Mouse (Mus musculus): Measurements from ENCODE around the gene Alg2. TPM values are rescaled to one million over a fixed set of nuclear protein-coding genes. Genes with fewer than 3 reads are reported as not detected.

The Alg2 gene
- polyA plus RNA-seq (2015; fragmentation: Nextera tagmentation; extraction: Ambion mirVana), result 50.6 and 52.2 TPM in 2 replicates

DNA sequence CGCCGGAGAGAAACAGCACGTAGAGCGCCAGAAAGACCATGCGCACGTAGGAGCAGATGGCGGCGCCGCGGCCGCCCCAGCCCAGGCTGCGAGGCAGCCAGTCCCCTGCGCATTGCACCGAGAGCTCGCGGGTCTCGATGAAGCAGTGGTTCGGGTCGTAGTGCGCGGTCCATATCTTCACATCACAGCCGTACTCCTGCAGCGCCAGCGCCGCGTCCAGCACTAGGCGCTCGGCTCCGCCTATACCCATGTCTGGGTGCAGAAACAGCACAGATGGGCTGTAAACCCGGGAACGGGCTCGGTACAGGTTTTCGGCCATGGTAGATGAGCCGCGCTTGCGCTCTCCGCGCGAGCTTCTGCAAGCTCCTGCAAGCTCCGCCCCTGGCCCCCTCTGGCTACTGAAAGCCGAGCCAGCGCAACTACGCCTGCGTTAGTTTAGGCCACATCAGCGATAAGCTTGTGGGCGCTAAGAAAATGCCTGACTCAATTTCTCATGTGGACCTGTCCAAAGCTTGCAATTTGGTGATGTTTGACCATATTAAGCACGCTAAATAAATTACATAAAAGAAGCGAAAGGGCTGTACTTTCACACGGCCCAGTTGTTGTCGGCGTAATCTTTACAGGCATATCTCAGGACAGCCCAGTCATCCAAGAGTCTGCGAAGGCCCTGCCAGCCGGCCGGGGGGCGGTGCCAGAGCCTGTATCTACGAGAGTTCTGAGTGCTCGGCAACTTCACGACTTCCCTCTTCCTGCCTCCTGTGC is at the start of gene Alg2, which contains the start of gene Sec61b:
Gene Alg2, minus strand, starts transcription at position 366 of the 762 bp plus-strand sequence.
Gene Sec61b, plus strand, starts transcription at position 691 of the 762 bp plus-strand sequence.
- H3K27ac ChIP-seq (ENCODE audit: low read length), result peak within 1 kb of the TSS; percentile 95
- peak within 1 kb of the TSS; percentile 71 for H3K4me2 ChIP-seq (ENCODE audit: low read depth, low read length)
- no peaks in the 10 kb centered on the region for H3K9me3 ChIP-seq (ENCODE audit: control insufficient read depth, low read length)
- peak; percentile 99 for ATAC-seq
- H3K27me3 ChIP-seq (replicated peaks; ENCODE audit: control insufficient read depth, insufficient read depth, low read length), result no peaks in the 10 kb centered on the region
- WGBS, result 0% methylated on average over 58 of the region's 58 CpGs
- peak within 1 kb of the TSS; percentile 82 for H3K4me3 ChIP-seq (ENCODE audit: low read length)
- peaks cover 22% of the 10 kb centered on the region for H3K36me3 ChIP-seq (ENCODE audit: control insufficient read depth, insufficient read depth, low read length)
- peaks cover 14% of the 10 kb centered on the region for H3K4me1 ChIP-seq (ENCODE audit: control insufficient read depth, insufficient read depth, low read length)
- H3K9ac ChIP-seq (ENCODE audit: low read depth, low read length), result peak within 1 kb of the TSS; percentile 89

DNA sequence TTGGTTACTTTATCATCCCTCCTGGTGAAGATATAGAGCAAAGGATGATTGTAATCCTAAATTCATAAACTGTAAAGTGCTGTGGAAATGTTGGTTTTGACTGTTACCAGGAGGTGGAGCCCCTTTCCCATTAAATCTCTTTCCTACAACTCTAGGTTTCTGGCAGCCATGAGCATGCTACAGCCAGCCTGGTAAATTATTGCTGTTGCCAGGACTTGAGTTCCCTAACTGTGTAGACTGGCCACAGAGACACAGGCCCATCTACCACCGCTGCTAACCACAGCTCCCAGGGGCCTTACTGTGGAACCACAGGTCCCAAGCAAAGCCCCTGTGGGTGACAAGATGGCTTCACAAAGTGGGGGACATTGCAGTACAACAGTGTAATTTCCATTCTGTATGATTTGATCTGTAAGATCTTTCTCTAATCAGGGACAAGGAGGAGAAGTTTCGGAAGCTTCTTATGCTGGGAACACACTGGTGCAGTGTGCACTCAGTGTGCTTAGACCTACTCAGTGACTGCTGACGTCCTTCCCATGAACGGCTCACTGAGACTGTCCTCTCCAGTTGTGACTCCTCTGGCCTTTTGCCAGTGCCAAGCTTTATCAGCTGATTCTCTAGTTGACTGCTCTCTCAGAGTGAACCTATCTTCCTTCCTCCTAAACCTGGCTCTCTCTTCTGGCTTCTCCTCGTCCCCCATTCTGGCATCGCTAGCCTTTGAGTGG is 47.9 kb upstream of the Alg2 start:
- H3K36me3 ChIP-seq (ENCODE audit: control insufficient read depth, insufficient read depth, low read length), result no peaks in the 10 kb centered on the region
- WGBS, result 83% methylated on average over 6 of the region's 6 CpGs
- ATAC-seq, result no peak
- H3K9me3 ChIP-seq (ENCODE audit: control insufficient read depth, low read length), result no peaks in the 10 kb centered on the region
- no peaks in the 10 kb centered on the region for H3K27me3 ChIP-seq (replicated peaks; ENCODE audit: control insufficient read depth, insufficient read depth, low read length)
- H3K9ac ChIP-seq (ENCODE audit: low read depth, low read length), result no peak overlapping the region
- H3K4me1 ChIP-seq (ENCODE audit: control insufficient read depth, insufficient read depth, low read length), result no peaks in the 10 kb centered on the region
- H3K4me3 ChIP-seq (ENCODE audit: low read length), result no peak overlapping the region
- H3K4me2 ChIP-seq (ENCODE audit: low read depth, low read length), result no peak overlapping the region
- H3K27ac ChIP-seq (ENCODE audit: low read length), result no peak overlapping the region

DNA sequence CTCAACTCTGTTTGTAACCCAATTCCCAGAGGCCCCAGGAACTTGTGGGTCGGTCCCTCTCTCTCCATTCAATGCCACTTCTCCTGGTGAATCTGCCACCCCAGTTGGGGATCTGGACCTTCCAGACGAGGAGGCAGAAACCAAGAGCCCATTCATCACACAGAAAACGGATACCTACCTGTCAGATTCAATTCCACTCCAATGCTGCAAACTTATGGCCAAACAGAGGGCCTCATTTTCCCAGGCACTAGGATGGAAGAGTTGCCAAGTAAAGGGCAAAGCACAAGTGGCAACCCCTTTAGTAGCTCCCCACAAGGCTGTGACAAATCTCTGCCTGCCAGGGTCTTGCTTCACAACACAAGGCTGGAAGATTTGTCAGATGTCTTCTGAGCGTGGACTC is 45.9 kb upstream of the Alg2 start:
- WGBS, result 57% methylated on average over 4 of the region's 4 CpGs
- no peak for ATAC-seq

DNA sequence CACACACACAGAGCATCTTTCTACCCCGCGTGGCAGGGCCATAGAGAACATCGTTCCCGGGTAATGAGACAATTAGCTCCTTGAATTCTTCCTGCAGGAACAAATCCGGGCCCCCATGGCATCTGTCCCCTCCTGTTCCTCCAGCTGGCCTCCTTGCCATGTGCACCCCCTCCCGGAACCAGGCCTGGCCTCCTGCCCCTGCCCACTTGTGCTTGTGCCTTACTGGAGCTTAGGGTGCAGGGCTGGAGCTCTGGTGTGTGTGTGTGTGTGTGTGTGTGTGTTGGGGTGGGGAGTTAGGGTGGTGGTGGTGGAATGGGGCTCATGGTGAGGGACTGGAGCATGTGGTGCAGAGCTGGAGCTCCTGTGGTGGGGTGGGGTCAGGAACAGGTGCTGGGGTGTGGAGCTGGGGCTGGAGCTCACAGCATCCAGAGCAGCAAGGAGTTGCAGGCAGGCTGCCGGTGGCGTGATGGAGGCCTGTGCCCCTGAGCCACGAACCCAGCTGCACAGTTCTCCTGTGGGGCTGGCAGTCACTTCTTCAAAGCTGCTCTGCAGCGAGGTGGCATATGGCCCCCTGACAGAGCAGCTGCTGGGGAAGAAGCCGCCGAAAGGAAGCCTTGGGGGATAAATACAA is 44.5 kb upstream of the Alg2 start:
- Histone ChIP-seq H3K36me3 (ENCODE audit: control insufficient read depth, insufficient read depth, low read length) (no peaks in the 10 kb centered on the region), H3K27me3 (replicated peaks; ENCODE audit: control insufficient read depth, insufficient read depth, low read length) (no peaks in the 10 kb centered on the region), H3K4me3 (ENCODE audit: low read length) (no peak overlapping the region), H3K9ac (ENCODE audit: low read depth, low read length) (no peak overlapping the region), H3K27ac (ENCODE audit: low read length) (no peak overlapping the region), H3K4me2 (ENCODE audit: low read depth, low read length) (no peak overlapping the region), H3K9me3 (ENCODE audit: control insufficient read depth, low read length) (no peaks in the 10 kb centered on the region), H3K4me1 (ENCODE audit: control insufficient read depth, insufficient read depth, low read length) (no peaks in the 10 kb centered on the region)
- 60% methylated on average over 12 of the region's 12 CpGs for WGBS
- ATAC-seq, result no peak

More for the DNA sequence above, 45.9 kb upstream of the Alg2 start:
- no peaks in the 10 kb centered on the region for H3K36me3 ChIP-seq (ENCODE audit: control insufficient read depth, insufficient read depth, low read length)
- H3K9me3 ChIP-seq (ENCODE audit: control insufficient read depth, low read length), result no peaks in the 10 kb centered on the region
- H3K9ac ChIP-seq (ENCODE audit: low read depth, low read length), result no peak overlapping the region
- no peaks in the 10 kb centered on the region for H3K27me3 ChIP-seq (replicated peaks; ENCODE audit: control insufficient read depth, insufficient read depth, low read length)
- H3K4me1 ChIP-seq (ENCODE audit: control insufficient read depth, insufficient read depth, low read length), result no peaks in the 10 kb centered on the region
- H3K27ac ChIP-seq (ENCODE audit: low read length), result no peak overlapping the region
- H3K4me3 ChIP-seq (ENCODE audit: low read length), result no peak overlapping the region
- no peak overlapping the region for H3K4me2 ChIP-seq (ENCODE audit: low read depth, low read length)

DNA sequence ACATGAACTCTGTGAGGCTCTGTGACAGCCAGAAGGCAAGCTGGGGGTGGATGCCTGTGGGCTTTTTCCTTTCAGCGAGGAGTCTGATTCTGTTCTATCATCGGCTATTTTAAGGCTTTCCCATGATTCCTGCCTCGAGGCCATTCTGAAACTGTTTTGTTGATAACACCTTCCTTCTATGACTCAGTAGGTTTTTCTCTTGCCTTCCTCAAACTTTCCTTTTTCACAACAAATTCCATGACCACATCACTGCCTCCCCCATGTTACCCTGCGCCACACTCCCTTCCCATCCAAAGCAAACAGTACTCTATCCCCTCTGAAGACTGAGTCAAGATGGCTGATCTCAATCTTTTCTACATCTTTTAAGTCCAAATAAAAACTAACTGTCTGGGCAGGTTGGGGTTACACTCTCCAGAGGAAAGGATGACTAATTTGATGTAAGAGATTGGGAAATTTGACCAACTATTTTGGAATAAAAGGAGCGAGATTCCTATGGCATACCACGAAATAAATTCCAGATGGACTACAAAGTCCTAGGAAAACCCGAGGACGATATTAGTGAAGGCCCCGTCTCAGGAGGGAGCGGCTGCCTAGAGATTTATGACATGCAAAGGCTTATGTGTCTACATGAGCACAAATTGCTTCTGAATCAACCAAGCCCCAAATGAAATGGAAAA is 30.8 kb upstream of the Alg2 start:
- Histone ChIP-seq H3K27me3 (replicated peaks; ENCODE audit: control insufficient read depth, insufficient read depth, low read length) (no peaks in the 10 kb centered on the region), H3K4me1 (ENCODE audit: control insufficient read depth, insufficient read depth, low read length) (no peaks in the 10 kb centered on the region), H3K4me2 (ENCODE audit: low read depth, low read length) (no peak overlapping the region), H3K4me3 (ENCODE audit: low read length) (no peak overlapping the region), H3K9me3 (ENCODE audit: control insufficient read depth, low read length) (no peaks in the 10 kb centered on the region), H3K27ac (ENCODE audit: low read length) (no peak overlapping the region), H3K36me3 (ENCODE audit: control insufficient read depth, insufficient read depth, low read length) (no peaks in the 10 kb centered on the region), H3K9ac (ENCODE audit: low read depth, low read length) (no peak overlapping the region)
- WGBS, result 83% methylated on average over 10 of the region's 10 CpGs
- no peak for ATAC-seq

DNA sequence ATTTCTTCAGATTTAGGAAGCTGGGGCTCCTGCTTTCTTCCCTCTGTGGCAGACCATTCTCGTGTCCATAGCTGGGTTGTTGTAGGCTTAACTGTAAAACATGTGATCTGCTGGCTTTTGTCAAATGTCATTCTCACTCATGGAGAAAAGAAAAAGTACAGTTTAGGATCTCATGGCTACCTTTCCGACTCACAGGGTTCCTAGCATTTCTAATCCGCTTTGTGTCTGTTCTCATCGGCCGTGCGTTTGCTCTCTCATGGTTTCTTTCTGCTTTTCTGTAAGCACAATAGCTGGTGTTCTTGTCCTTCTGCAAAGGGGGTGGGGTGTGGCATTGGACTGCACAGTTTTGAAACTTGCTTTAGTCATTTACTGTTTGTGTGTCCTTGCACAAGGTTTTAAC is 28.9 kb upstream of the Alg2 start:
- no peak for ATAC-seq
- Histone ChIP-seq H3K27ac (ENCODE audit: low read length) (no peak overlapping the region), H3K9ac (ENCODE audit: low read depth, low read length) (no peak overlapping the region), H3K4me1 (ENCODE audit: control insufficient read depth, insufficient read depth, low read length) (no peaks in the 10 kb centered on the region), H3K9me3 (ENCODE audit: control insufficient read depth, low read length) (no peaks in the 10 kb centered on the region), H3K4me2 (ENCODE audit: low read depth, low read length) (0 out of 2 replicates have a peak overlapping the region, but pooled peaks have one; percentile 4), H3K27me3 (replicated peaks; ENCODE audit: control insufficient read depth, insufficient read depth, low read length) (no peaks in the 10 kb centered on the region), H3K36me3 (ENCODE audit: control insufficient read depth, insufficient read depth, low read length) (no peaks in the 10 kb centered on the region), H3K4me3 (ENCODE audit: low read length) (no peak overlapping the region)
- WGBS, result 77% methylated on average over 6 of the region's 6 CpGs

DNA sequence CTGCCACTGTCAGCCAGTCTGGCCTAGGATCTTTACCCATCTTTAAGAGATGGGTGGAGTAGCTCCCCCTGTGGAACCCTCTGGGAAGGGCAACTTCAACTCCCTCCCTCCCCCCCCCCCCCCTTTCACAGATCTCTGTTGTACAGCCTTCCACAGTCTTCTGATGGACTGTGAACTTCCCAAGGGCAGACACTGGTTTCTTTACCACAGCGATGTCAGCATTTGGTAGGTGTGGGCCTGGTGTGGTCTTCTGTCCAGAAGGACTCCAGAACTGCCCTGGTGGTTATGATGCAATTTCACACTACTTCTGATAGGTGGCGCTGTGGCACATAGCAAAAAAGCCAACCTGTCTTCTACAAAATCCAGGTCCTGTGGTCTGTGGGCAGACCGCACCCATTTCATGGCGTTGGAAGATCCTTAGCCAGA is 28.4 kb upstream of the Alg2 start:
- H3K4me3 ChIP-seq (ENCODE audit: low read length), result no peak overlapping the region
- H3K9ac ChIP-seq (ENCODE audit: low read depth, low read length), result no peak overlapping the region
- H3K4me1 ChIP-seq (ENCODE audit: control insufficient read depth, insufficient read depth, low read length), result no peaks in the 10 kb centered on the region
- H3K27me3 ChIP-seq (replicated peaks; ENCODE audit: control insufficient read depth, insufficient read depth, low read length), result no peaks in the 10 kb centered on the region
- no peaks in the 10 kb centered on the region for H3K9me3 ChIP-seq (ENCODE audit: control insufficient read depth, low read length)
- H3K27ac ChIP-seq (ENCODE audit: low read length), result no peak overlapping the region
- WGBS, result 22% methylated on average over 4 of the region's 4 CpGs
- H3K4me2 ChIP-seq (ENCODE audit: low read depth, low read length), result no peak overlapping the region
- ATAC-seq, result peak; percentile 28; the same call in 1 of the 2 replicates
- H3K36me3 ChIP-seq (ENCODE audit: control insufficient read depth, insufficient read depth, low read length), result no peaks in the 10 kb centered on the region

DNA sequence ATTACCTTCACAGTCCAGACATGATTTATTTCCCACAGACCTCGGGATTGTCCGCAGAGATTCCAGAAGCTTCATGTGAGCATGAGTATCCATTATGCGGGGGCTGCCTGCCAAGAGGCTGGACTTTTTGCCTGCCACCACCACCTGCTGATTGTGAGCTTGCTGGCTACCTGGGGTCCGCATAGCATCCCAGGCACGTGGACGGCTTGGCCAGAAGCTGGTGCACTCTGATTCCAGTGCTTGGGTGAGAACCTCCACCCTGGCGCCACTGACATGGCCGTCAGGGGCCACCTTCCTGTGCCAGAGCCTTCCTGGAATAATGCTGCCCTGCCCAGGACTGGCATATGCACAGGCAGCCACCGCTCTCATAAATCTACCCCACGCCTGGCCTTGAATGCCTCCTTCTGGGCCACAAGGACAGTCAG is 25.0 kb upstream of the Alg2 start:
- ATAC-seq, result no peak
- 69% methylated on average over 10 of the region's 10 CpGs for WGBS
- H3K9me3 ChIP-seq (ENCODE audit: control insufficient read depth, low read length), result no peaks in the 10 kb centered on the region

More for the DNA sequence above, 25.0 kb upstream of the Alg2 start:
- Histone ChIP-seq H3K9ac (ENCODE audit: low read depth, low read length) (no peak overlapping the region), H3K27me3 (replicated peaks; ENCODE audit: control insufficient read depth, insufficient read depth, low read length) (no peaks in the 10 kb centered on the region), H3K4me1 (ENCODE audit: control insufficient read depth, insufficient read depth, low read length) (no peaks in the 10 kb centered on the region), H3K4me2 (ENCODE audit: low read depth, low read length) (no peak overlapping the region), H3K4me3 (ENCODE audit: low read length) (no peak overlapping the region), H3K36me3 (ENCODE audit: control insufficient read depth, insufficient read depth, low read length) (no peaks in the 10 kb centered on the region), H3K27ac (ENCODE audit: low read length) (no peak overlapping the region; the same call in 1 of the 2 replicates)
